Mouse (Mus musculus) hindbrain, postnatal 0 days (tissue): Measurements from ENCODE around the gene Tmem251. TPM values are rescaled to one million over a fixed set of nuclear protein-coding genes. Genes with fewer than 3 reads are reported as not detected.
A peak's percentile ranks its signal among the peaks of the same experiment; 100 is the strongest.

Source experiments
- ATAC-seq: fragments of 200-750 bp; cut with Nextera tagmentation; 2 replicates; pipeline ENCODE4 v1.8.0; 2017; ENCODE audit warnings: mild to moderate bottlenecking, moderate TSS enrichment, moderate library complexity
- DNase-seq: peaks from one replicate; pipeline ENCODE4 v3.0.0-alpha.2; 2015; ENCODE audit warnings: low spot score
- H3K27ac ChIP-seq: fragments of 300-500 bp; sonication (generic); 2 replicates; pipeline ENCODE4 v1.5.1; 2014; ENCODE audit warnings: mild to moderate bottlenecking
- H3K27me3 ChIP-seq: fragments of 300-500 bp; sonication (generic); 2 replicates; pipeline ENCODE4 v1.6.1; 2014; ENCODE audit warnings: low read length, mixed read lengths; ENCODE audit not compliant: insufficient read depth
- H3K36me3 ChIP-seq: fragments of 300-500 bp; sonication (generic); 2 replicates; pipeline ENCODE4 v1.6.1; 2014; ENCODE audit warnings: low read length, mixed read lengths; ENCODE audit not compliant: insufficient read depth
- H3K4me1 ChIP-seq: fragments of 300-500 bp; sonication (generic); 2 replicates; pipeline ENCODE4 v1.6.1; 2014; ENCODE audit warnings: antibody characterized with exemption, low read length, mixed read lengths; ENCODE audit not compliant: insufficient read depth
- H3K4me2 ChIP-seq: fragments of 300-500 bp; sonication (generic); 2 replicates; pipeline ENCODE4 v1.6.1; 2014; ENCODE audit warnings: low read depth, mild to moderate bottlenecking, low read length, moderate library complexity, mixed read lengths
- H3K4me3 ChIP-seq: fragments of 300-500 bp; sonication (generic); 2 replicates; pipeline ENCODE4 v1.5.1; 2014; ENCODE audit warnings: low read length
- H3K9ac ChIP-seq: fragments of 300-500 bp; sonication (generic); replicated peaks from 2 replicates; pipeline ENCODE4 v1.6.1; 2014; ENCODE audit warnings: mild to moderate bottlenecking, low read length, moderate library complexity, mixed read lengths
- H3K9me3 ChIP-seq: fragments of 300-500 bp; sonication (generic); 2 replicates; pipeline ENCODE4 v1.6.1; 2016; ENCODE audit warnings: low read length, mixed read lengths
- CTCF ChIP-seq: IDR thresholded peaks from 2 replicates; pipeline ENCODE4 v1.5.1; 2016; ENCODE audit warnings: antibody characterized with exemption, control low read depth, low read depth
- WGBS: fragments of 180-500 bp; shearing (Covaris S2); extraction: QIAGEN DNeasy Blood & Tissue Kit; methylation state at CpG from one replicate; pipeline ENCODE4 v1.1.7; 2014; 5-methylcytosine and 5-hydroxymethylcytosine counted together
- polyA plus RNA-seq: library from polyadenylated mRNA; unstranded; fragments of >200 nt; fragmentation: Nextera tagmentation; extraction: Ambion mirVana; gene quantifications from 2 replicates; pipeline ENCODE4 v1.2.1, GENCODE M21; 2015
- total RNA-seq: library from RNA; depleted of rRNA; stranded (reverse); fragments of >200 nt; gene quantifications from 2 replicates; pipeline ENCODE4 v1.2.3, GENCODE M21; 2014; rRNA removed

Tmem251 gene
- total RNA-seq = 4.3 and 7.1 TPM in 2 replicates
- polyA plus RNA-seq = 11.2 and 12.2 TPM in 2 replicates

GRCm38 (mm10) chr12:102743589-102744574 lies at the start of gene Tmem251, which contains the start of gene Moap1:
Gene Tmem251, plus strand, starts transcription at chr12:102743762.
Gene Moap1, minus strand, starts transcription at chr12:102743661.
- 2% methylated on average over 62 of the region's 63 CpGs for WGBS
- 0 out of 2 replicates have a peak, but pooled peaks cover 6% of the 10 kb centered on the region for H3K4me1 ChIP-seq
- no peaks in the 10 kb centered on the region for H3K9me3 ChIP-seq
- peak; percentile 98 for ATAC-seq
- peak; percentile 95 for DNase-seq
- no peaks in the 10 kb centered on the region for H3K27me3 ChIP-seq
- H3K36me3 ChIP-seq = no peaks in the 10 kb centered on the region; the same call in 1 of the 2 replicates
- H3K4me3 ChIP-seq = peak within 1 kb of the TSS; percentile 76
- peak within 1 kb of the TSS; percentile 77 for H3K4me2 ChIP-seq
- peak within 1 kb of the TSS; percentile 93 for H3K27ac ChIP-seq
- TF ChIP-seq CTCF = peak; percentile 41
- H3K9ac ChIP-seq = peak within 1 kb of the TSS; percentile 93

DNA sequence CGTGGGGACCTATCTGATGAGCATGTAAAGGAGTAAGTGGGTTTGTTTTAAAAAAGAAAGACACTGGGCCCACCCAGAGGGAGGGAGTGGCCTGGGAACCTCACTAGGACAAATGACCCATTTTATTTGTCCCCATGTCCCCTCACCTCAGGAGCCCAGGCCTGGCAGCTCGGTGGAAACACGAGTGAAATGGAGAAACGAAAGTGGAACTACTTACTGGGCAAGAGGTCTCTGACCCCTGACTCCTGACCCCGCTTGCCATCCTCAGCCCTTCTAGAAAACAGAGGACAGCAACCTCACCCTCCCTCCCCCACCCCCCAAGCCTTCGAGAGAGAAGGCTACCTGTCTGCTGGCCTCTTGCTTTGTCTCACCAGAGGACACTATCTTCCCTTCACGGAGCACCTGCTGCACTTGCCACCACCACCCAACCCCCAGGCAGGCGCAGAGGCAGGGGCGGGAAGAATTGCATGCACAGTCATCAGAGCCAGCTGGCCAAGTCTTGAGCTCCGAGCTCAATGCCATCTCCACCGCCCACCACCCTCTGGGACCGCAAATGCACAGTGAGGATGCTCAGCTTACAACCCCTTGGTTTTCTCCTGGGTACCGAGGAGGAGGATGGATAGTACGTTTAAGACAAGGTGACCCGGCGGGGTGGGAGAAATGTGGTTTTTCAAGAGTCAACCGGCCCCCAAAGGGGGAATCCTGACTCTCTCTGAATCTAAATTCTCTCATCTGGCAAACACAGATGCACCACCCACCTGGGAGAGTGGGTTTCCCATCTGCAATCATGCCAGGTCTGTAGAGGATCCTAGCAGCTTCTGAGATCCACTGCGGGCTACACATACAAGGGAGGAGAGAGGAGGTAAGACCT lies 48.0 kb upstream of the Tmem251 start:
- H3K9me3 ChIP-seq = no peaks in the 10 kb centered on the region
- H3K27me3 ChIP-seq = no peaks in the 10 kb centered on the region
- H3K4me3 ChIP-seq = no peak overlapping the region
- ATAC-seq (no peak), DNase-seq (no peak)
- H3K9ac ChIP-seq = peak overlapping the region; percentile 9; the same call in 1 of the 2 replicates
- peak overlapping the region; percentile 4; the same call in 1 of the 2 replicates for H3K27ac ChIP-seq
- H3K36me3 ChIP-seq = no peaks in the 10 kb centered on the region
- no peak for TF ChIP-seq CTCF
- H3K4me1 ChIP-seq = peaks cover 28% of the 10 kb centered on the region
- 51% methylated on average over 18 of the region's 18 CpGs for WGBS
- H3K4me2 ChIP-seq = no peak overlapping the region

- TF ChIP-seq CTCF = no peak
- no peaks in the 10 kb centered on the region for H3K9me3 ChIP-seq
- H3K27me3 ChIP-seq = no peaks in the 10 kb centered on the region
- H3K9ac ChIP-seq = no peak overlapping the region
- no peak for DNase-seq
- H3K4me2 ChIP-seq = no peak overlapping the region
- ATAC-seq = no peak
- H3K4me1 ChIP-seq = peaks cover 29% of the 10 kb centered on the region
- H3K27ac ChIP-seq = no peak overlapping the region
- no peaks in the 10 kb centered on the region for H3K36me3 ChIP-seq
- H3K4me3 ChIP-seq = no peak overlapping the region
- WGBS = 76% methylated on average over 14 of the region's 14 CpGs
Measured at GRCm38 (mm10) chr12:102696635-102697354, 46.8 kb upstream of the Tmem251 start.

GRCm38 (mm10) chr12:102697381-102697780 lies 46.2 kb upstream of the Tmem251 start:
- ATAC-seq = no peak
- Histone ChIP-seq H3K4me3 (no peak overlapping the region), H3K9me3 (no peaks in the 10 kb centered on the region), H3K4me1 (peaks cover 32% of the 10 kb centered on the region), H3K9ac (no peak overlapping the region), H3K27me3 (no peaks in the 10 kb centered on the region), H3K27ac (no peak overlapping the region), H3K36me3 (no peaks in the 10 kb centered on the region), H3K4me2 (no peak overlapping the region)
- no peak for DNase-seq
- no peak for TF ChIP-seq CTCF
- 81% methylated on average over 7 of the region's 7 CpGs for WGBS

DNA sequence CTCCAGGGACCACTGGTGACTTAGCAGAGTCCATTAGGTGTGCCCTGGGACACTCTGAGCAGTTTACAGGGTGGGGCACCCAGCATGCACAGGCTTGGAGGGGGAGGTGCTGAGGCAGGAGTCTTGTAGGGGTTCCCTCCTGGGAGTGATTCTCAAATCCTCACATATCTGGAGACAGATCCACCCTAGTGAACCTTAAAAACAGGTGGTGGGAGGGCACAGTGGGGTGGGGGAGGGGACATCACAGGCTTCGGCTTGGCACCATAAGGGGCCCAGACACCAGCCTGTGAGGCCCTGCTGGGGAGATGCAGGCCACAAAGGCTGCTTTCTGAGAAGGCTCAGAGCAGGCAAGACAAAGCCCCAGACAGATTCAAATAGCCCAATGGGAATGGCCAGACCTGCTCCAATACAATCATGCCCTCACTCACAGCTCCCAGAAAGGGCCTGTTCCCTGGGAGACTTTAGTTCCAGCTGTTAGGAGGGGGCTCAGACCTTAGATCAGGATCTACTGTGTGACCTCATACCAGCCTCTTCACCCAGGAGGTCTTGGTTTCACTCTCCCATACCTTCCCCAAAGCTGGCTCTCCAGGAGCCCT lies 45.4 kb upstream of the Tmem251 start:
- Histone ChIP-seq H3K9ac (no peak overlapping the region), H3K27ac (no peak overlapping the region)
- no peak; the same call in 1 of the 2 replicates for ATAC-seq

GRCm38 (mm10) chr12:102699156-102699555 lies 44.4 kb upstream of the Tmem251 start:
- Histone ChIP-seq H3K27me3 (no peaks in the 10 kb centered on the region), H3K4me2 (no peak overlapping the region), H3K4me3 (no peak overlapping the region), H3K27ac (no peak overlapping the region), H3K36me3 (no peaks in the 10 kb centered on the region), H3K9ac (no peak overlapping the region), H3K4me1 (peaks cover 32% of the 10 kb centered on the region), H3K9me3 (no peaks in the 10 kb centered on the region)
- 29% methylated on average over 1 of the region's 1 CpGs for WGBS
- DNase-seq = no peak
- no peak for TF ChIP-seq CTCF
- no peak for ATAC-seq

More for the DNA sequence above, 45.4 kb upstream of the Tmem251 start:
- Histone ChIP-seq H3K4me1 (peaks cover 32% of the 10 kb centered on the region), H3K36me3 (no peaks in the 10 kb centered on the region), H3K27me3 (no peaks in the 10 kb centered on the region), H3K4me2 (no peak overlapping the region), H3K4me3 (no peak overlapping the region), H3K9me3 (no peaks in the 10 kb centered on the region)
- DNase-seq = no peak
- TF ChIP-seq CTCF = no peak
- WGBS = 5% methylated on average over 1 of the region's 1 CpGs
